In genomic region chr9:29585746-29586380, GRCm38 (mm10) we compare ENCODE assay signal across 9 mouse cellular contexts.
DNase-seq lines count a peak whose midpoint lies in the region; ATAC-seq and TF ChIP-seq lines count a peak whose summit lies in the region.
"Had no signal": no experiment of that assay in that cellular context is flagged by ENCODE, and none has a peak within 500 bp of the region (broad histone marks: within the 10 kb centered on the region; RNA-seq: fewer than 3 reads in every experiment).

No protein-coding gene starts in this region.

- H3K36me3 ChIP-seq in liver, embryonic 12.5 days: no peaks in the 10 kb centered on the region
- H3K36me3 ChIP-seq in hindbrain, embryonic 15.5 days: no peaks in the 10 kb centered on the region
- H3K36me3 ChIP-seq: lung, embryonic 15.5 days had no signal

- TF ChIP-seq CTCF in cortical plate, adult 2 months (IDR thresholded peaks at IDR 0.05; ENCODE audit: extremely low read depth, insufficient read depth, low read length): peak; percentile 73

- H3K4me2 ChIP-seq in liver, embryonic 12.5 days: no peak overlapping the region
- H3K4me2 ChIP-seq in hindbrain, embryonic 15.5 days: no peak overlapping the region
- H3K4me2 ChIP-seq: lung, embryonic 15.5 days had no signal

- H3K9ac ChIP-seq in liver, embryonic 12.5 days: no peak overlapping the region
- H3K9ac ChIP-seq in hindbrain, embryonic 15.5 days: no peak overlapping the region
- H3K9ac ChIP-seq: lung, embryonic 15.5 days had no signal

- no peaks in the 10 kb centered on the region for H3K27me3 ChIP-seq in liver, embryonic 12.5 days (replicated peaks)
- no peaks in the 10 kb centered on the region for H3K27me3 ChIP-seq in hindbrain, embryonic 15.5 days

- no peak overlapping the region for H3K27ac ChIP-seq in liver, embryonic 12.5 days
- no peak overlapping the region for H3K27ac ChIP-seq in cortical plate, adult 2 months (ENCODE audit: insufficient read depth, low read length)
- H3K27ac ChIP-seq in hindbrain, embryonic 15.5 days (replicated peaks): 0 out of 2 replicates have a peak overlapping the region, but pooled peaks have one; percentile 17
- H3K27ac ChIP-seq: lung, embryonic 15.5 days had no signal

- H3K4me1 ChIP-seq in liver, embryonic 12.5 days: no peaks in the 10 kb centered on the region
- H3K4me1 ChIP-seq in cortical plate, adult 2 months (ENCODE audit: control insufficient read depth, insufficient read depth, low read length): peaks cover 3% of the 10 kb centered on the region; the same call in 1 of the 2 replicates
- H3K4me1 ChIP-seq in hindbrain, embryonic 15.5 days (replicated peaks): peaks cover 18% of the 10 kb centered on the region
- H3K4me1 ChIP-seq: lung, embryonic 15.5 days had no signal

- no peak for TF ChIP-seq POLR2A in cortical plate, adult 2 months (IDR thresholded peaks at IDR 0.05; ENCODE audit: extremely low read depth, insufficient read depth, low read length)

- no peak for ATAC-seq in liver, embryonic 12.5 days
- no peak for ATAC-seq in hindbrain, embryonic 15.5 days (ENCODE audit: low FRiP score, low read depth)
- no peak for ATAC-seq in megakaryocyte-erythroid progenitor cell, adult 5-6 weeks (replicated peaks; ENCODE audit: low FRiP score, low TSS enrichment, poor library complexity, severe bottlenecking)

- H3K9me3 ChIP-seq in liver, embryonic 12.5 days (replicated peaks): no peaks in the 10 kb centered on the region
- H3K9me3 ChIP-seq in hindbrain, embryonic 15.5 days: no peaks in the 10 kb centered on the region
- H3K9me3 ChIP-seq: lung, embryonic 15.5 days had no signal

- no peak overlapping the region for H3K4me3 ChIP-seq in liver, embryonic 12.5 days
- H3K4me3 ChIP-seq in cortical plate, adult 2 months (ENCODE audit: insufficient read depth, low read length): no peak overlapping the region
- H3K4me3 ChIP-seq in hindbrain, embryonic 15.5 days: no peak overlapping the region
- H3K4me3 ChIP-seq: lung, embryonic 15.5 days had no signal

- DNase-seq in liver: peak; percentile 34
- DNase-seq in adrenal gland, adult 2 months: peak; percentile 61
- DNase-seq in left cerebral cortex, postnatal 4 days: peak; percentile 68
- DNase-seq in right cerebral cortex, postnatal 25 days: peak; percentile 57

- intact Hi-C loops in left cerebral cortex, postnatal 4 days (cut with DNase I): no loop called here

- WGBS in liver, embryonic 12.5 days (ENCODE audit: insufficient replicate concordance): 52% methylated on average over 8 of the region's 8 CpGs
- 50% methylated on average over 8 of the region's 8 CpGs for WGBS in hindbrain, embryonic 15.5 days
